Mouse (Mus musculus): ENCODE data around the gene Akap12. TPM values are rescaled to one million over a fixed set of nuclear protein-coding genes. Genes with fewer than 3 reads are reported as not detected.

Gene Akap12
- polyA plus RNA-seq, 1 experiment from 2014 or later = 32.5 TPM

GRCm38 (mm10) chr10:4250681-4251080, 15.5 kb upstream of the Akap12 start:
- H3K4me1 ChIP-seq (ENCODE audit: control insufficient read depth, insufficient read depth, low read length) = no peaks in the 10 kb centered on the region
- no peaks in the 10 kb centered on the region for H3K36me3 ChIP-seq (ENCODE audit: control insufficient read depth, insufficient read depth, low read length)
- no peak overlapping the region for H3K27ac ChIP-seq (ENCODE audit: low read length)
- H3K9me3 ChIP-seq (ENCODE audit: control insufficient read depth, low read length) = no peaks in the 10 kb centered on the region
- no peak for ATAC-seq
- H3K4me3 ChIP-seq (ENCODE audit: low read length) = no peak overlapping the region
- no peak overlapping the region for H3K4me2 ChIP-seq (ENCODE audit: low read depth, low read length)
- no peaks in the 10 kb centered on the region for H3K27me3 ChIP-seq (replicated peaks; ENCODE audit: control insufficient read depth, insufficient read depth, low read length)
- WGBS = 86% methylated on average over 3 of the region's 3 CpGs
- no peak overlapping the region for H3K9ac ChIP-seq (ENCODE audit: low read depth, low read length)

GRCm38 (mm10) chr10:4253613-4254012, 12.6 kb upstream of the Akap12 start:
- H3K27me3 ChIP-seq (replicated peaks; ENCODE audit: control insufficient read depth, insufficient read depth, low read length) = no peaks in the 10 kb centered on the region
- H3K9ac ChIP-seq (ENCODE audit: low read depth, low read length) = no peak overlapping the region
- no peak for ATAC-seq
- no peak overlapping the region for H3K4me2 ChIP-seq (ENCODE audit: low read depth, low read length)
- WGBS = 73% methylated on average over 4 of the region's 4 CpGs
- no peaks in the 10 kb centered on the region for H3K4me1 ChIP-seq (ENCODE audit: control insufficient read depth, insufficient read depth, low read length)
- H3K9me3 ChIP-seq (ENCODE audit: control insufficient read depth, low read length) = no peaks in the 10 kb centered on the region
- no peaks in the 10 kb centered on the region for H3K36me3 ChIP-seq (ENCODE audit: control insufficient read depth, insufficient read depth, low read length)
- H3K27ac ChIP-seq (ENCODE audit: low read length) = no peak overlapping the region
- H3K4me3 ChIP-seq (ENCODE audit: low read length) = no peak overlapping the region

GRCm38 (mm10) chr10:4254459-4254858, 11.7 kb upstream of the Akap12 start:
- Histone ChIP-seq H3K27me3 (replicated peaks; ENCODE audit: control insufficient read depth, insufficient read depth, low read length) (no peaks in the 10 kb centered on the region), H3K4me2 (ENCODE audit: low read depth, low read length) (no peak overlapping the region), H3K9ac (ENCODE audit: low read depth, low read length) (no peak overlapping the region), H3K27ac (ENCODE audit: low read length) (no peak overlapping the region), H3K4me3 (ENCODE audit: low read length) (no peak overlapping the region), H3K9me3 (ENCODE audit: control insufficient read depth, low read length) (no peaks in the 10 kb centered on the region), H3K4me1 (ENCODE audit: control insufficient read depth, insufficient read depth, low read length) (no peaks in the 10 kb centered on the region), H3K36me3 (ENCODE audit: control insufficient read depth, insufficient read depth, low read length) (no peaks in the 10 kb centered on the region)
- WGBS = 50% methylated on average over 5 of the region's 5 CpGs
- ATAC-seq = no peak

GRCm38 (mm10) chr10:4260925-4261324, 5.3 kb upstream of the Akap12 start:
- H3K4me3 ChIP-seq (ENCODE audit: low read length) = no peak overlapping the region
- no peak for ATAC-seq
- no peak overlapping the region for H3K4me2 ChIP-seq (ENCODE audit: low read depth, low read length)
- H3K36me3 ChIP-seq (ENCODE audit: control insufficient read depth, insufficient read depth, low read length) = no peaks in the 10 kb centered on the region
- H3K9ac ChIP-seq (ENCODE audit: low read depth, low read length) = no peak overlapping the region
- 70% methylated on average over 5 of the region's 5 CpGs for WGBS
- H3K27me3 ChIP-seq (replicated peaks; ENCODE audit: control insufficient read depth, insufficient read depth, low read length) = no peaks in the 10 kb centered on the region
- no peaks in the 10 kb centered on the region for H3K9me3 ChIP-seq (ENCODE audit: control insufficient read depth, low read length)
- H3K27ac ChIP-seq (ENCODE audit: low read length) = no peak overlapping the region
- H3K4me1 ChIP-seq (ENCODE audit: control insufficient read depth, insufficient read depth, low read length) = peaks cover 2% of the 10 kb centered on the region; the same call in 1 of the 2 replicates

- Histone ChIP-seq H3K9me3 (ENCODE audit: control insufficient read depth, low read length) (no peaks in the 10 kb centered on the region), H3K27ac (ENCODE audit: low read length) (no peak overlapping the region), H3K4me3 (ENCODE audit: low read length) (no peak overlapping the region), H3K4me1 (ENCODE audit: control insufficient read depth, insufficient read depth, low read length) (peaks cover 2% of the 10 kb centered on the region; the same call in 1 of the 2 replicates), H3K36me3 (ENCODE audit: control insufficient read depth, insufficient read depth, low read length) (no peaks in the 10 kb centered on the region), H3K4me2 (ENCODE audit: low read depth, low read length) (no peak overlapping the region), H3K9ac (ENCODE audit: low read depth, low read length) (no peak overlapping the region), H3K27me3 (replicated peaks; ENCODE audit: control insufficient read depth, insufficient read depth, low read length) (no peaks in the 10 kb centered on the region)
- 76% methylated on average over 9 of the region's 9 CpGs for WGBS
- ATAC-seq = no peak
These were observed 4.7 kb upstream of the Akap12 start for GRCm38 (mm10) chr10:4261359-4261952.

- ATAC-seq = peak; percentile 55; the same call in 1 of the 2 replicates
- Histone ChIP-seq H3K9ac (ENCODE audit: low read depth, low read length) (peak overlapping the region; percentile 78), H3K4me1 (ENCODE audit: control insufficient read depth, insufficient read depth, low read length) (peaks cover 4% of the 10 kb centered on the region; the same call in 1 of the 2 replicates), H3K36me3 (ENCODE audit: control insufficient read depth, insufficient read depth, low read length) (no peaks in the 10 kb centered on the region), H3K4me3 (ENCODE audit: low read length) (peak overlapping the region; percentile 72), H3K27me3 (replicated peaks; ENCODE audit: control insufficient read depth, insufficient read depth, low read length) (no peaks in the 10 kb centered on the region), H3K9me3 (ENCODE audit: control insufficient read depth, low read length) (no peaks in the 10 kb centered on the region), H3K27ac (ENCODE audit: low read length) (peak overlapping the region; percentile 66), H3K4me2 (ENCODE audit: low read depth, low read length) (peak overlapping the region; percentile 94)
- 15% methylated on average over 13 of the region's 13 CpGs for WGBS
These were observed 539 bp upstream of the Akap12 start for GRCm38 (mm10) chr10:4265641-4266040.

- 1% methylated on average over 11 of the region's 11 CpGs for WGBS
- Histone ChIP-seq H3K4me3 (ENCODE audit: low read length) (peak overlapping the region; percentile 72), H3K36me3 (ENCODE audit: control insufficient read depth, insufficient read depth, low read length) (no peaks in the 10 kb centered on the region), H3K9me3 (ENCODE audit: control insufficient read depth, low read length) (no peaks in the 10 kb centered on the region), H3K4me2 (ENCODE audit: low read depth, low read length) (peak overlapping the region; percentile 94), H3K27me3 (replicated peaks; ENCODE audit: control insufficient read depth, insufficient read depth, low read length) (no peaks in the 10 kb centered on the region), H3K27ac (ENCODE audit: low read length) (peak overlapping the region; percentile 60), H3K9ac (ENCODE audit: low read depth, low read length) (peak overlapping the region; percentile 78), H3K4me1 (ENCODE audit: control insufficient read depth, insufficient read depth, low read length) (peaks cover 4% of the 10 kb centered on the region; the same call in 1 of the 2 replicates)
- peak; percentile 51 for ATAC-seq
These were observed 741 bp downstream of the Akap12 start for GRCm38 (mm10) chr10:4266931-4267310.

GRCm38 (mm10) chr10:4267481-4267880, 1.3 kb downstream of the Akap12 start:
- 64% methylated on average over 7 of the region's 7 CpGs for WGBS
- Histone ChIP-seq H3K4me1 (ENCODE audit: control insufficient read depth, insufficient read depth, low read length) (peaks cover 4% of the 10 kb centered on the region; the same call in 1 of the 2 replicates), H3K4me3 (ENCODE audit: low read length) (peak overlapping the region; percentile 72), H3K27me3 (replicated peaks; ENCODE audit: control insufficient read depth, insufficient read depth, low read length) (no peaks in the 10 kb centered on the region), H3K27ac (ENCODE audit: low read length) (no peak overlapping the region), H3K9me3 (ENCODE audit: control insufficient read depth, low read length) (no peaks in the 10 kb centered on the region), H3K36me3 (ENCODE audit: control insufficient read depth, insufficient read depth, low read length) (no peaks in the 10 kb centered on the region), H3K9ac (ENCODE audit: low read depth, low read length) (no peak overlapping the region), H3K4me2 (ENCODE audit: low read depth, low read length) (peak overlapping the region; percentile 94; the same call in 1 of the 2 replicates)
- ATAC-seq = no peak

GRCm38 (mm10) chr10:4268140-4268539, 2.0 kb downstream of the Akap12 start:
- H3K27ac ChIP-seq (ENCODE audit: low read length) = no peak overlapping the region
- peak overlapping the region; percentile 94; the same call in 1 of the 2 replicates for H3K4me2 ChIP-seq (ENCODE audit: low read depth, low read length)
- peak overlapping the region; percentile 72; the same call in 1 of the 2 replicates for H3K4me3 ChIP-seq (ENCODE audit: low read length)
- no peaks in the 10 kb centered on the region for H3K9me3 ChIP-seq (ENCODE audit: control insufficient read depth, low read length)
- no peaks in the 10 kb centered on the region for H3K36me3 ChIP-seq (ENCODE audit: control insufficient read depth, insufficient read depth, low read length)
- H3K27me3 ChIP-seq (replicated peaks; ENCODE audit: control insufficient read depth, insufficient read depth, low read length) = no peaks in the 10 kb centered on the region
- peaks cover 4% of the 10 kb centered on the region; the same call in 1 of the 2 replicates for H3K4me1 ChIP-seq (ENCODE audit: control insufficient read depth, insufficient read depth, low read length)
- 91% methylated on average over 7 of the region's 7 CpGs for WGBS
- H3K9ac ChIP-seq (ENCODE audit: low read depth, low read length) = no peak overlapping the region
- no peak for ATAC-seq

- Histone ChIP-seq H3K4me3 (ENCODE audit: low read length) (no peak overlapping the region), H3K9ac (ENCODE audit: low read depth, low read length) (no peak overlapping the region), H3K27ac (ENCODE audit: low read length) (no peak overlapping the region), H3K36me3 (ENCODE audit: control insufficient read depth, insufficient read depth, low read length) (no peaks in the 10 kb centered on the region), H3K4me2 (ENCODE audit: low read depth, low read length) (no peak overlapping the region), H3K4me1 (ENCODE audit: control insufficient read depth, insufficient read depth, low read length) (peaks cover 5% of the 10 kb centered on the region), H3K9me3 (ENCODE audit: control insufficient read depth, low read length) (no peaks in the 10 kb centered on the region), H3K27me3 (replicated peaks; ENCODE audit: control insufficient read depth, insufficient read depth, low read length) (no peaks in the 10 kb centered on the region)
- 89% methylated on average over 10 of the region's 10 CpGs for WGBS
- ATAC-seq = no peak
These were observed 9.4 kb downstream of the Akap12 start for GRCm38 (mm10) chr10:4275572-4275971.
